Mouse (Mus musculus) thymus, postnatal 36 days (tissue): ENCODE measurements at regions not wholly inside any gene's neighbourhood (a gene's known extent, or its start where the extent isn't known, plus 50 kb on each side); places are given as distances from the start of the nearest gene placed in this dataset.

Experiments used
- DNase-seq, 2 experiments: peaks; one replicate each; pipeline ENCODE4 v3.0.0; 2022; ENCODE audit warnings: mixed read lengths in 2 of 2

DNA sequence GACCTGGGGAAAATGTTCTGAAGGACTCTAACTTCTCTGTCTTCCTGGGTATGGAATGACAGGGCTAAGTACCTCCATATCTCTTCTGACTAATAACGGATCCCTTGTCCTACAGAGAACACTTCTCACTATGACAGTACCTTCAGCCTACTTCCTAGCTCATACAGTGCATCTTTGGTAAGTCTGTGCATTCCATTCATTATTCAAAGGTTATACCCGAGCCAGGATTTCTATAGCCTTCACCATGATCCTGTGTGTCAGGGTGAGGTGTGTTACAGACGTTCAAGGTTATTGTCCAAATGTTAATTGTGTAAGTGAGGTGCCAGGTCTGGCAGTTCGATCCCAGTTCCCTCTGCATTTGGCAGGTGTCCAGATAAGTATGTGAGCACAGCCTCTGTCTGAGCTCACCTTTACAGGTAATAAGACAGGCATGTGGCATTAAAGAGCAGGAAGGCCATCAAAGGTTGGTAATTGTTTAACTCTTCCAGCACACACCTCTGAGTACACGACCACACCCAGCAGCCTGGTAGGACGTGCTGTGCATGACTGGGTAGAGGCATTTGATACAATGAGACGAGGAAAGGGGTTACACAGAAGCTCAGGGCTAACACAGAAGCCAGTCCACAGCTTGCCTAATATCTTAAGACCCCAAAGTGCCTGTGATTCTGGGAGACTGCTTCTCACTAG, 96.3 kb upstream of the Bmp2 start:
- DNase-seq = no peak

GRCm38 (mm10) chr2:133456785-133457184, 95.2 kb upstream of the Bmp2 start:
- no peak for DNase-seq

GRCm38 (mm10) chr2:133458735-133459134, 93.2 kb upstream of the Bmp2 start:
- no peak for DNase-seq

GRCm38 (mm10) chr2:133460814-133461213, 91.1 kb upstream of the Bmp2 start:
- no peak for DNase-seq

DNA sequence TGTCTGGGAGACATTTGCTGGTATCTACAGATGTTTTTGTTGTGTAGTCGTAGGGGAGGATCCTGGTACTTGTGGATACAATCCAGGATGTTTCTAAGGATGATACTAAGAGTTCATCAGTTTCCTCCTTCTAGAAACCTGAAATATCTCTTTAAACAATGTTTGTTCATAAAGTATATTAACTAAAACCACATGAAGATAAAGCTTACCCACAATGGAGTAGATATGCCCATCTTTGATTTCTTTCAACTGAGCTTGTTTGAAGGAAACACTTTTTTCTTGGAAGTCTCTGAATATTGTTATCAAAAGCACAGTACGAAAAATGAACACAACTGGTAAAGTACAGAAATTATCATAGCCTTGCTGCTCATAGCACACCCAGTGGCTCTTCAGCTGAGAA, 89.6 kb upstream of the Bmp2 start:
- no peak for DNase-seq

DNA sequence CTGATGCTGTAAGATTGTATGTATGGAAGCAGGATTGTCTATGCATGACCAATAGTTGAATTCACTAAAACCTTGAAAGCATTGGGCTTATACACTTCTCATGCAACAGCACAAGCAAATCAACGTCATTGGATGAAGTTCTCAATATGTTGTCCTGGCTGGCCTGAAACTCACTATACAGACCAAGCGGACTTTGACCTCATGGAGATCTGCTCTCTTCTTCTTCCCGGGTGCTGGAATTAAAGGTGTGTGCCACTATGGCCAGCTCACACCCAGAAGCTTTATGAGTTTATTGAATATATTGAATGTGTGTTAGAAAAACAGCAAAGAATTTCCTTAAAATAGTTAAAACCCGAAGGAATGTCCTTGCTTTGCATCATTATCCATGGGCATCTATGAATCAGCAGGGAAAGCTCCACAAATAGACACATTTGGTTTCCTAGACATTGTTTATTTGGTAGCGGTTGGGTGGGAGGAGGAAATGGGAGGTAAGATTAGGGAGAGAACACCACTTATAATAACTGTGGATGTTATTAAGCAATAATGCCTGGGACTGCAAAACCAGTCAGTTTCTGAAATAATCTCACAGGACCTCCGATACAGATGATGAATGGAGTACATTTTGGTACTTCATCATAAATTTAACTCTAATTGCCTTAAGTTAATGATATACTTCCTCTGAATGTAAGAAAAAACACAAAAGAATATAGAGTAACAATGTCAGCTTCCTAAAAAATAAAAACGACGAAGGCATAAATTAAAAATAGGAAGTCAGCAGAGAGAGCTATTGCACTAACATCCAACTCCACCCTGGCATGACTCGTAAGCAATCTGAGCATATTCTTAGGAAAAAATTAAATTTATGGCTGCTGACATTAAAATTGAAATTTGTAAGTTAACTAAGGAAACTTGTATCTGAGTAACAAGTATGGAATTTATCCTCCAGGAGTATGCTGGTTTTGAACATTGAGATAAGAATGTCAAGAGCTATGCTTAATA, 84.5 kb upstream of the Bmp2 start:
- no peak for DNase-seq

DNA sequence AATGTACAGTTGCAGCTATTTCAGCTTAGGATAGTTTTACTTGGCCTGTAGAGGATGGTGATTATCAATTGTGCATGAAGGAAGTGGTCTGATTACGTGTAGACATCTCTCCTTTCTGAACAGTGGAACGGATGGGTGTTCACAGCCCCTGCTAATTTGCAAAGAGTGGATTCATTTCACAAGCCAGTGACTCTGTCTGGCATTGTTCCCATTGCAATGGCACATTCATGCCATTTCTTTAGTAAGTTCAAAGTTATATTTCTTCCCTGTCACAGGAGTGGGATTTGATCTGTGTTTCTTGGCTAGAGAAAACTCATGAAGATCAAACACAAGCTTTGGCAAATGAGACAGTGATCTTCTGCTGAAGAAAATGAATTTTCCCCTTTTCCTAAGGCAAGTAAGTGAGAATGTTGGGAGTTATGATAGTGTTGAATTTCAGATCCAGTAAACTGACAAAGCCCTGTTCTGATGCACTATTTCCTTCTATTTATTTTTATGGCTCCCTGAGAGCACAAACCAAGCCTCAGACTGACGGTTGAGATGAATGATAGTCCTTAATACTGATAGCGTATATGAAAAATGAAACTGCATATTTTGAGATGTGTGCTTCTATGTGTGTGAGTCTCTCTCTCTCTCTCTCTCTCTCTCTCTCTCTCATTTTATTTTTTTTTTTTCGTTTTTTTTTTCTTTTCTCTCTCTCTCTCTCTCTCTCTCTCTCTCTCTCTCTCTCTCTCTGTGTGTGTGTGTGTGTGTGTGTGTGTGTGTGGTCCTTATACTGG, 78.8 kb upstream of the Bmp2 start:
- DNase-seq = no peak

GRCm38 (mm10) chr2:133474174-133474573, 77.8 kb upstream of the Bmp2 start:
- no peak for DNase-seq

- no peak for DNase-seq
Measured at GRCm38 (mm10) chr2:133480870-133481269, 71.1 kb upstream of the Bmp2 start.

DNA sequence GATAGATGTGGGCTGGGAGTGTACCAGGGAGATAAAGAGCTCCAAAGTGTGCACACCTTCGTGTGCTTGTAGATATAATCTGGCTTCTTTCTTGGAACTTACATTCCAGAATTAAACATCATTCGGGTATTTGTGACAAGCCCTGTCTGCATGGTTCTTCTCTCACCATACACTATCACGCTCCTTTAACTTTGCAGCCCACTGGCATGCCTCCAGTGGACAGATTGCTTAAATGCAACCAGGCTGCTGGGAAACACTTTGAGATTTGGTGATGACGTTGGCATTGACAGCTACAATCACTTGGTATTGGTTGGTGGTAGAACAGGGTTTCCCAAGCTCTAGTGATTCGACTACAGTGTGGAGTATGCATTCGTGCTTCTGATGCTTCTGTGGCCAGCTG, 70.7 kb upstream of the Bmp2 start:
- DNase-seq = no peak

GRCm38 (mm10) chr2:133481785-133482184, 70.2 kb upstream of the Bmp2 start:
- no peak for DNase-seq

DNA sequence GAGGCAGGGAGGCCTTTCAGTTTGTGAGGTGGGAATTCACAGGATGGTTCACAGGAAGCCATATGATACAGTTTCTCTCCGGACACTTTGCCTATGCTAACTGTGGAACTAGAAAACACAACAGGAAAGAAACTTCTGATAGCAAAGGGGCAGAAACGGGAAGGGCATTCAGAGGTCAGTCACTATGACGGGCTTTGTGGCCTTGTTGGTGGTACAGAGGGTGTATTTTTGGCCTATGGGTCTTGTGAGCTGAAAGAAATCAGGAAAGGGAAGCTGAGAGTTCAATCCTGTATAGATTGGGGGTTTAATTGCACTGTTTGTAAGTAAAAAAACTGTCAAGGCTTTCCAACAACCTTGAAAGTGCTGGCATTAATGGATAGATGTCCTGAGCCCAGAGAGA, 56.5 kb upstream of the Bmp2 start:
- DNase-seq = no peak

DNA sequence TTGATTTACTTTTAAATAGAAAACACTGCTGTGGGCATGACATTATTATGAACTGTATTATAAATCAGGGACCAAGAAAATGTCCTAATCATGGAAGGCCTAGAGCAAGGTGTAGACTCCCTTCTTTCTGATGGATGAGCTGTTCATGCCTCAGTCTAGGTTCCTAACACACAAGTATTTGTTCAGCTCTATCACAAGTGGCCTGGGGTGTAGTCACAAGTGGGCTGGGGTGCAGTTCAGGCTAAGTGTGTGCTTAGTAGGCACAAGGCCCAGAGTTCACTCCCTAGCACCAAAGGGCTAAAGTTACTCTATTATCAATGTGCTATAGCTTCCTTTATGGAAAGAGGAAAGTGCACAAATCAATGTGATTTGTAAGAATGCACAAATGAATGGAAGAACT, 55.6 kb upstream of the Bmp2 start:
- no peak for DNase-seq

DNA sequence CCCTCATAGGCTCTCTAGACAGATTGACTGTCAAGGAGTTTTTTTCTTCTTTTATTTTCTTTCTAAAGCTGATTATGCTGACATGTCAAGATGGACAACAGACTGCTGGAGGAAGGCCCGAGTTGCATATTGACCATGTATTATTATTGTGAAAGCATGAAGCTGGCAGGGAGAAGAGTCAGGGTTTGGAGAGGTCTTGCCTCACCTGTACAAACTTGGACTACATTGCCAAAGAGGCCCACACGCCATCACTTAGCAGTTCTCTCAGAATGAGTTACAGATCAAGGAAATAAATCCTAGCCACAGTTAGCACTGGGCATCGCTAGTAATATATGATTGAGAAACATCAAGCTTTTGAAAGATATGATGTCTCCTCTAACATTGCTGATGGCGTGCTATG, 54.9 kb upstream of the Bmp2 start:
- no peak for DNase-seq

DNA sequence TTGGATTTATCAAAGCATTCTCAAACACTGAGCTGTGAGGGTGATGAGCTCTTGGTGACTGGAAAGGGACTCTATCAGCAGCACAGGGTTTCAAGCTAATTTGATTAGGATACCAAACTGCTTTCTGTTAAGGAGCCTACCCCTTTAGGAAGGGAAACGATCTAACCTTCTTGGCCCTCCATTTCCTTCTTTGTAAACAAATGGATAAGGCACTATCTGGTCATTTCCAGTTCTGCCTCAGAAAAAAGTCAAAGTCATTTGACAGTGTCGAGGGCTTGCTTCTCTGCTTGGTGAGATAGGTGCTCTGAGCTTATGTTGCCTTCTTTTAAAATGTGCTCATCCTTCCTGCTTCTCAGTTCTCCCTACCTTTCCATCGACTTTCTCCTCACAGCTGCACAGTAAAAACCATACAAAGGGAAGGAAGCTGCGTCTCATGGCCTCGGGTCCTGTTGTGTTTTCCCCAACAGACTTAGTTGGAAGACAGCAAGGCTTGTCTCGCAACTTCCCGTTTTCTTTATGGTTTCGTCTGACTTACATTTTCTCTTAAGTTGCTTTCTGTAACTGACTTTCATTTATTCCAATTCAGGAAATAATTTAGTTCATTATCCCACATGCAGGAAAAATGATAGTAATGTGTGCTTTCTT, 54.3 kb upstream of the Bmp2 start:
- DNase-seq = no peak

- no peak for DNase-seq
Measured at GRCm38 (mm10) chr2:133498186-133498571, 53.8 kb upstream of the Bmp2 start.

- DNase-seq = no peak
Measured at GRCm38 (mm10) chr2:133498717-133499143, 53.2 kb upstream of the Bmp2 start.

- no peak for DNase-seq
Measured at GRCm38 (mm10) chr2:133499904-133500303, 52.1 kb upstream of the Bmp2 start.
